Mouse (Mus musculus) bone marrow macrophage, adult 2 months (primary cell): ENCODE measurements around the gene Etv1.

Experiments
- CTCF ChIP-seq: IDR thresholded peaks from 2 replicates; pipeline ENCODE4 v1.5.1; 2012; ENCODE audit warnings: low read depth, mild to moderate bottlenecking, low read length, moderate library complexity
- POLR2A ChIP-seq: IDR thresholded peaks from 2 replicates; pipeline ENCODE4 v1.6.1; 2012; ENCODE audit warnings: mild to moderate bottlenecking, low read depth, low read length, borderline replicate concordance

DNA sequence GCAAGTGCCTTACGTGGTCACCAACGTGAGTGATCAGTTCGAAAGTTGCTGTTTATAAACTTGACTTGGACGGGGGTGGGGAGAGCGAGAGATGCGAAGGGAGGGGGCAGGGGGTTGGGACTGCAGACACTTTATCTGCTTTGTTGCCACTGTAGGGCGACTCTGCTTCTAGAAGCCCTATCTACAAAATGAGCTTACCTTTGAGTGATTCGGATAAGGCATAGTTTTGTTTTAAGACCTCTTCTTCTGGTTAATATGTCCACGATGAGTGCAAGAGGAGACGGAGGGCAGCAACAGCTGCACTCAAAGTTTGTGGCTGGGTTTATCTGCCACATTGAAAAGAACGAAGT is 1.8 kb downstream of the Etv1 start:
- TF ChIP-seq CTCF = no peak
- no peak for TF ChIP-seq POLR2A
